Mouse (Mus musculus) heart, adult 2 months (tissue): ENCODE measurements at regions not wholly inside any gene's neighbourhood (a gene's known extent, or its start where the extent isn't known, plus 50 kb on each side); places are given as distances from the start of the nearest gene placed in this dataset.
"Not testable (repeated sequence)": the region's sequence is repeated elsewhere in the genome, so short reads cannot be mapped to it uniquely, and the experiment has no call there.

ENCODE experiments used
- DNase-seq, 2 experiments: peaks; one replicate each; pipeline ENCODE4 v3.0.0; 2021
- H3K27ac ChIP-seq: fragments of 200-600 bp; 2 replicates; pipeline ENCODE4 v1.8.1; 2022
- H3K27me3 ChIP-seq: fragments of 200-500 bp; 2 replicates; pipeline ENCODE4 v1.6.1; 2012; ENCODE audit warnings: mild to moderate bottlenecking, low read length, inconsistent platforms, mixed read lengths; ENCODE audit not compliant: control insufficient read depth, insufficient read depth
- H3K36me3 ChIP-seq: fragments of 200-500 bp; 2 replicates; pipeline ENCODE4 v1.6.1; 2012; ENCODE audit warnings: low read length, inconsistent platforms; ENCODE audit not compliant: control insufficient read depth, insufficient read depth
- H3K4me1 ChIP-seq: fragments of 200-500 bp; 2 replicates; pipeline ENCODE4 v1.6.1; 2011; ENCODE audit warnings: low read length; ENCODE audit not compliant: control insufficient read depth, insufficient read depth
- H3K4me3 ChIP-seq: fragments of 200-600 bp; 2 replicates; pipeline ENCODE4 v1.8.1; 2022
- H3K79me2 ChIP-seq: fragments of 200-500 bp; replicated peaks from 2 replicates; pipeline ENCODE4 v1.6.1; 2012; ENCODE audit warnings: mild to moderate bottlenecking, inconsistent platforms, low read length, moderate library complexity, mixed read lengths; ENCODE audit not compliant: control insufficient read depth, insufficient read depth
- H3K9ac ChIP-seq: fragments of 200-500 bp; 2 replicates; pipeline ENCODE4 v1.6.1; 2012; ENCODE audit warnings: low read depth, mild to moderate bottlenecking, control low read depth, inconsistent platforms, low read length, mixed read lengths
- CTCF ChIP-seq: fragments of 200-600 bp; IDR thresholded peaks from 2 replicates; pipeline ENCODE4 v1.8.1; 2022; ENCODE audit warnings: antibody characterized with exemption, mild to moderate bottlenecking, moderate library complexity
- EP300 ChIP-seq: fragments of 200-500 bp; IDR thresholded peaks from 2 replicates; pipeline ENCODE4 v1.6.1; 2011; ENCODE audit warnings: low read depth, low read length, control low read depth; ENCODE audit not compliant: insufficient read depth
- POLR2A ChIP-seq: fragments of 200-500 bp; IDR thresholded peaks from 2 replicates; pipeline ENCODE4 v1.6.1; 2011; ENCODE audit warnings: mild to moderate bottlenecking, low read depth, low read length, control low read depth; ENCODE audit not compliant: insufficient read depth
- WGBS: fragments of 180-500 bp; shearing (Covaris S2); methylation state at CpG from one replicate; pipeline ENCODE4 v1.1.7; 2018; 5-methylcytosine and 5-hydroxymethylcytosine counted together
- intact Hi-C: fragments of 180-260 bp; cut with DNase I; formaldehyde crosslinking; loops from one replicate; pipeline ENCODE4 v1.15.1; 2025

- no peaks in the 10 kb centered on the region for H3K27me3 ChIP-seq
- H3K9ac ChIP-seq: no peak overlapping the region
- H3K4me1 ChIP-seq: no peaks in the 10 kb centered on the region
- TF ChIP-seq POLR2A (no peak), CTCF (no peak), EP300 (no peak)
- no peak overlapping the region for H3K4me3 ChIP-seq
- DNase-seq: no peak
- 83% methylated on average over 1 of the region's 1 CpGs for WGBS
- no peaks in the 10 kb centered on the region for H3K36me3 ChIP-seq
- no peaks in the 10 kb centered on the region for H3K79me2 ChIP-seq
- intact Hi-C loops: no loop called here
- no peak overlapping the region for H3K27ac ChIP-seq
Observed at GRCm38 (mm10) chr4:110094541-110094940, 116.7 kb downstream of the Dmrta2 start.

- H3K4me1 ChIP-seq: no peaks in the 10 kb centered on the region
- no peak overlapping the region for H3K9ac ChIP-seq
- intact Hi-C loops: no loop called here
- no peaks in the 10 kb centered on the region for H3K79me2 ChIP-seq
- TF ChIP-seq POLR2A: no peak
- no peak for TF ChIP-seq EP300
- TF ChIP-seq CTCF: no peak
- H3K27ac ChIP-seq: no peak overlapping the region
- no peak for DNase-seq
- H3K27me3 ChIP-seq: no peaks in the 10 kb centered on the region
- no peak overlapping the region for H3K4me3 ChIP-seq
- H3K36me3 ChIP-seq: no peaks in the 10 kb centered on the region
- 66% methylated on average over 11 of the region's 11 CpGs for WGBS
Observed at GRCm38 (mm10) chr4:110095760-110096593, 118.1 kb downstream of the Dmrta2 start.

- H3K27me3 ChIP-seq, H3K36me3 ChIP-seq, intact Hi-C loops, H3K27ac ChIP-seq, H3K9ac ChIP-seq, H3K4me3 ChIP-seq, H3K4me1 ChIP-seq, DNase-seq, H3K79me2 ChIP-seq: not testable (repeated sequence)
- 90% methylated on average over 7 of the region's 7 CpGs for WGBS
Observed at GRCm38 (mm10) chr4:110104119-110104518, 126.3 kb downstream of the Dmrta2 start.

- no peaks in the 10 kb centered on the region for H3K27me3 ChIP-seq
- WGBS: 69% methylated on average over 7 of the region's 7 CpGs
- no peak for DNase-seq
- H3K9ac ChIP-seq: no peak overlapping the region
- H3K4me1 ChIP-seq: no peaks in the 10 kb centered on the region
- H3K36me3 ChIP-seq: no peaks in the 10 kb centered on the region
- H3K79me2 ChIP-seq: no peaks in the 10 kb centered on the region
- no peak overlapping the region for H3K4me3 ChIP-seq
- TF ChIP-seq CTCF (no peak), EP300 (no peak), POLR2A (no peak)
- no peak overlapping the region for H3K27ac ChIP-seq
- intact Hi-C loops: no loop called here
Observed at GRCm38 (mm10) chr4:110106620-110107243, 128.9 kb downstream of the Dmrta2 start.

GRCm38 (mm10) chr4:110119438-110119837 lies 141.6 kb downstream of the Dmrta2 start:
- no peaks in the 10 kb centered on the region for H3K36me3 ChIP-seq
- DNase-seq: no peak
- TF ChIP-seq POLR2A: no peak
- no peak for TF ChIP-seq CTCF
- no peak for TF ChIP-seq EP300
- 20% methylated on average over 9 of the region's 9 CpGs for WGBS
- no peaks in the 10 kb centered on the region for H3K79me2 ChIP-seq
- intact Hi-C loops: no loop called here
- no peaks in the 10 kb centered on the region for H3K4me1 ChIP-seq
- H3K27ac ChIP-seq: no peak overlapping the region
- H3K27me3 ChIP-seq: no peaks in the 10 kb centered on the region
- no peak overlapping the region for H3K9ac ChIP-seq
- no peak overlapping the region for H3K4me3 ChIP-seq

GRCm38 (mm10) chr4:110119874-110120273 lies 142.0 kb downstream of the Dmrta2 start:
- intact Hi-C loops: no loop called here
- Histone ChIP-seq H3K79me2 (no peaks in the 10 kb centered on the region), H3K27ac (no peak overlapping the region), H3K9ac (no peak overlapping the region), H3K27me3 (no peaks in the 10 kb centered on the region), H3K36me3 (no peaks in the 10 kb centered on the region), H3K4me3 (no peak overlapping the region), H3K4me1 (no peaks in the 10 kb centered on the region)
- TF ChIP-seq POLR2A (no peak), EP300 (no peak), CTCF (no peak)
- DNase-seq: no peak
- 28% methylated on average over 3 of the region's 3 CpGs for WGBS
